Mouse (Mus musculus): Measurements from ENCODE around the gene Ptprn2.
A peak's percentile ranks its signal among the peaks of the same experiment; 100 is the strongest.

The Ptprn2 gene

DNA sequence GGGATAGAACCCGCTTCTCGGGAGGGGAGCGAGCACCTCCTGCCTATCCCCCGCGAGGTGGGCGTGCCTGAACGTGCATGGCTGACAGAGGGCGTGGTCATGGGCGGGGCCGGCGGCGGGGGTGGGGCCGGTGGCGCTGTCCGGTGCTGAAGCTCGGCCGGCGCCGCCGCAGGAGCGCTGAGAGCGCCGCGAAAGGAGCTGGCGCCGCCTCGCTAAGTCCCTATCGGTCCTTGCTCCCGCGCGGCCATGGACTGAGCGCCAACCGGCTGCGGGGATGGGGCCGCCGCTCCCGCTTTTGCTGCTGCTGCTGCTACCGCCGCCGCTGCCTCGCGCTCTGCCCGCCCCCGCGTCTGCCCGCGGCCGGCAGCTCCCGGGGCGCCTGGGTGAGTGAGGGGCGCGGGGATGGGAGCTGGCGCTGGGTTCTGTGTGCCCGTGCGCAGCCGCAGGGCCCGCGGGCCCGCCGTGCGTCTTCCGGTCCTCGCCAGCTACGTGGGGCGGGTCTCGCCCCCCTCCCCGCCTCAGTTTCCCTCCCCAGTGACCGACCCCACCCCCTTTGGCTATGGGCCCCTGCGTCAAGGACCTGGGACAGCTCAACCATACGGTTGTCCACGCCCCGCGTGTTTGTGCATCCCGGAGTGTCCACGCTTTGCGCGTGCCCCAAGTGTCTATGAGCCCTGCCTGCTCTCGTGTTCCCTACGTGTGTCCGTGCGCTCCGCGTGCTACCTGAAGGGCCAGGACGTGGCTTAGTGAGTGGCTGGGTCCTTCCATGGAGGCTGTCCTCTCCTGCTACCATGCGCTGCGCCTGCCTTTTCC lies at the start of gene Ptprn2:
TSS of gene Ptprn2 (plus strand) at position 130 of the 813 bp plus-strand sequence.
- peak; percentile 60 for DNase-seq (ENCODE audit: low read depth, low spot score)

DNA sequence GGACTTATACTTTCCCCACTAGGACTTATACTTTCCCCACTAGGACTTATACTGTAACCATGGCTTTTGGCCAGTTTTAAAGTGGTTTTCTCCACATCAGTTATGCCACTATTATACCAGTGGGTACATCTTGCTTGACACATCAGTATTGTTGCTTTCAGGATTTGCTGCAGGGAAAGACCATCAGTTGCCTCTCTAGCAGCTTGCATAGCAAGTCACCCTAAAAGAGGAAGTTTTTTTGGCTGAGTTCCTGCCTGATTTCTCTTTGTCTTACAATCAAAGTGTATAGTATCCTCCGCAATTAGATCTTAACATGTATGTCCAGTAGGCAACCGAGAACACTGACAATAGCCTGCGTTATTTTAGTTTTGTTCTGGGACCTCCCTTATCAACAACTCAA lies 49.4 kb upstream of the Ptprn2 start:
- no peak for DNase-seq (ENCODE audit: low read depth, low spot score)

GRCm38 (mm10) chr12:116438591-116438990 lies 46.9 kb upstream of the Ptprn2 start:
- DNase-seq (ENCODE audit: low read depth, low spot score): no peak

DNA sequence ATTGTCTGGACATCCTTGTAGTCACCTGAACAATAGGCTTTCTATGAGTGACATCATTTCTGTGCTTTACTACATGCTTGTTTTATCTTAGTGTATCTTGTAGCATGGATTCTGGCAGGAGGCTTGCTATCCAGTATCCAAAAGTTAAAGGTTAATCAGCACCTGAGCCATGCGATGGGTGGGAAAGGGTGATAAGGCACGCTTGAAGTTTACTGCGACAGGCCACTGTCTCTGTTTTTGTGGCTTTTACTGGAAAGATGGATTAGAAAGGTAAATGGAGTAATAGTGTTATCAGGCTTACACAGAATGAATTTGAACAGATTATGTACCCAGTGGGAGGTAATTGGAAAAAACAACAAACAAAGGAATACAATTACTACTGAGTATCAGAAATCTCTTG lies 43.3 kb upstream of the Ptprn2 start:
- no peak for DNase-seq (ENCODE audit: low read depth, low spot score)

GRCm38 (mm10) chr12:116449536-116449935 lies 36.0 kb upstream of the Ptprn2 start:
- DNase-seq (ENCODE audit: low read depth, low spot score): no peak

- DNase-seq (ENCODE audit: low read depth, low spot score): no peak
These were observed 25.0 kb upstream of the Ptprn2 start for GRCm38 (mm10) chr12:116460379-116461065.

DNA sequence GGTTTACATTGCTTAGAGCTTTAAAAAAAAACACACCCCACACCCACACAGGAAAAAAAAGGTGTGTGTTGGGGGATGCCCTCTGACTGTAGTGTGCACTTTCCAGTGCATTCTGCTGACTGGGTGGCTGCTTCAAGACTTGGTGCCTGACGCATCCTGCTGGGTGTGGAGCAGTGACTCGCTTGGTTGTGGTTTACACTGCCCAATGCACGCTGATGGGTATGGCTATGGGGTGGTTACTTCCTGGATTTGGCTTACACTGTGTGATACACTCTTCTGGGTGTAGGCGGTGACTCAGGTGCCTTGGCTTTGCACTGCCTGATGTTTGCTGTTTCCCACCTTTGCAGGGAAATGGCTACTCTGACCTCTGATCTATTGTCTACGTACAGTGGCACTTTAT lies 18.5 kb upstream of the Ptprn2 start:
- DNase-seq (ENCODE audit: low read depth, low spot score): no peak

- no peak for DNase-seq (ENCODE audit: low read depth, low spot score)
These were observed 17.2 kb upstream of the Ptprn2 start for GRCm38 (mm10) chr12:116468348-116468747.

DNA sequence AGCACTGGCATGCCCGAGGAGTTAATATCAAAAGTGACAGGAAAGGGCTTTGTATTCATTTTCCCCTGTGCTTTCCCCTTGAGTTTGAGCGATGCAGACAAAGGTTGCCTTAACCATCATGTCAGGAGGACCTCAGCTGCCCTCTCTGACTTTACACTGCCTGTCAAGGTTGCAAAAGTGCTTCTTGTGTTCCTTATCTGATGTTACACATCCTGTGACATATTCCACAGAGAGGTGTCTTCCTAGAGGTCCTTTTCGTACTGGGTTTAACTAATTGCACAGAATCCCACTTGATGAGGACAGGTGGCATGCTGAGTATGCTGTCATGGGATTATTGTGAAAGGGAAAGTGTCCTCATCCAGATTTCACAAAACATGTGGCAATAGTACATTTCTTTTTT lies 16.4 kb upstream of the Ptprn2 start:
- DNase-seq (ENCODE audit: low read depth, low spot score): no peak

GRCm38 (mm10) chr12:116473264-116473663 lies 12.3 kb upstream of the Ptprn2 start:
- no peak for DNase-seq (ENCODE audit: low read depth, low spot score)

- no peak for DNase-seq (ENCODE audit: low read depth, low spot score)
These were observed 11.8 kb upstream of the Ptprn2 start for GRCm38 (mm10) chr12:116473761-116474160.

- no peak for DNase-seq (ENCODE audit: low read depth, low spot score)
These were observed 10.8 kb upstream of the Ptprn2 start for GRCm38 (mm10) chr12:116474676-116475075.

GRCm38 (mm10) chr12:116478771-116479170 lies 6.7 kb upstream of the Ptprn2 start:
- no peak for DNase-seq (ENCODE audit: low read depth, low spot score)

GRCm38 (mm10) chr12:116481921-116482320 lies 3.6 kb upstream of the Ptprn2 start:
- DNase-seq (ENCODE audit: low read depth, low spot score): no peak

GRCm38 (mm10) chr12:116483581-116483980 lies 1.9 kb upstream of the Ptprn2 start:
- DNase-seq (ENCODE audit: low read depth, low spot score): no peak

GRCm38 (mm10) chr12:116484991-116485390 lies 529 bp upstream of the Ptprn2 start:
- DNase-seq (ENCODE audit: low read depth, low spot score): no peak

GRCm38 (mm10) chr12:116486404-116486730 lies 847 bp downstream of the Ptprn2 start:
- peak; percentile 22 for DNase-seq (ENCODE audit: low read depth, low spot score)

GRCm38 (mm10) chr12:116488836-116489235 lies 3.3 kb downstream of the Ptprn2 start:
- DNase-seq (ENCODE audit: low read depth, low spot score): no peak

DNA sequence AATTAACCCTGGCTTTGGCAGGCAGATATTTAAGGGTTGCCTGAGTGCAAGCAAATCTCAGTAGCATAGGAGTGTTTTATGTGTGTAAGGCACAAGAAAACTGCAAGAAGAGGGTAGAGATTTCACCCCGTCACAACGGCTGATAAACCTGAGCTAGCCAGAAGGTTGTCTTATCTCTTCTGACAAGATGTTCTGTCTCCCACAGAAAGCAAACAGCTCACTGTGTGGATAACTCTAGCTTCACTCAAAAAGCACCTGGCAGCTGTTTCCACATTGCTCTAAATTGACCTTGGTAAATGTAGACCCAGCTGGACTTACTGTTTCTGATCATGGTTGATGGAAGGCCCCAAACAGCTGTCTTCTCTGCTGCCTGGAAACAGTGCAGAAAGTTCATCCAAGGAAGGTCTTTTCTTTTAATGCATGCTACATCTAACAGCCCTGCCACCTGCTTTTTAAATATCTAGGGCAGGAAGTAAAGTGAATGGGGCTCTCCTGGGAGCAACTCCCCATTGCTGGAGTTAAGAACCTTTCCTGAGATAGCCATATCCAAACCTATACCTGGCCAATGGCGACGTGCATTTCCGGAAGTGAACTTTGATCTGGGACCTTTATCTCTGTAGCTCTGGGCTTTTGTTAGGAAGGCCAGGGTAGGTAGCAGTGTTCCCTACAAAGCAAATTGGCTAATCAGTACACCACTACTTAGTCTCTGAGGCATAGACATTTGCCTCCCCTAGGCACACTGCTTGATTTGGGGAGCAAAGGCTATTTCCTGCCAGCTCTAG lies 5.2 kb downstream of the Ptprn2 start:
- no peak for DNase-seq (ENCODE audit: low read depth, low spot score)

- no peak for DNase-seq (ENCODE audit: low read depth, low spot score)
These were observed 13.1 kb downstream of the Ptprn2 start for GRCm38 (mm10) chr12:116498666-116499065.

DNA sequence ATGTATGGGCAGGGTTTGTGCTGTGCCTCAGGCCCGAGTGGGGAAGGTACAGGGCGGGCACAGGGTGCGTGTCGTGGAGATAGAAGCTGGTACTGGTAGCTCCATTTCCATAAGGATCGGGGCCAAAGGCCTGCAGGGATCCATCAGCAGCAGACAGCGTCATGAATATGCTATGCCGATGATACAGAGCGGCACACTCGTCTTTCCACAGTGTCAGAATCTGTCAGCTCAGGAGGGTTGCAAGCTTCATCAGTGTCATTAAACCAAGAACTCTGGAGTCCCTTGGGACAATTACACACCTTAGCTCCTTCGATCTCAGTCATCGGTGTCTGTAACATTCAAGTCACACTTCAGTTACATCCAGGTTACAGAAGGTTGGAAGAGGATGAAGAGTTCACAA lies 15.1 kb downstream of the Ptprn2 start:
- DNase-seq (ENCODE audit: low read depth, low spot score): no peak

GRCm38 (mm10) chr12:116512482-116512881 lies 27.0 kb downstream of the Ptprn2 start:
- DNase-seq (ENCODE audit: low read depth, low spot score): no peak
